Mouse (Mus musculus): ENCODE results near the gene Rasd2. TPM values are rescaled to one million over a fixed set of nuclear protein-coding genes. Genes with fewer than 3 reads are reported as not detected.
A peak's percentile ranks its signal among the peaks of the same experiment; 100 is the strongest.

Gene Rasd2
- polyA plus RNA-seq, 1 experiment from 2014 or later = 0.14 TPM

DNA sequence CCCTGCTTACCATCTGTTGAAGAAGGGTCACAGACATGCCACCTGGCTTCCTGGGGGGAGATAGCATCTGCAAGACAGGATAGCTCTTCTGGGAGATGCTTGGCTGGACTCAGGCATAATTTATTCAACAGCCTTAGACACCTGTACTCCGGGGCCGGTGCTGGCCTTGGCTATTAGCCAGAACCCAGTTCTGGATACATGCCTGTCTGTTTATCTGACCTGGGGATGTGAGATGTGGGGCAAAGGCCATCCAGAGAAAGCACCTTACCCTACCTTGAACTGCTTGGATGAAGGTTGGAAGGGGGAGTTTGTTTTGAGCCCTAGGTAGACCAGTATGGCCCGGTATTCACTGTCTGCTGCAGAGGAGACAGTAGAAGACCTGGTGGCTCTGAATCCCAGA, 10.8 kb upstream of the Rasd2 start:
- H3K9me3 ChIP-seq = no peaks in the 10 kb centered on the region
- no peak overlapping the region for H3K4me3 ChIP-seq (replicated peaks)
- H3K9ac ChIP-seq (replicated peaks) = no peak overlapping the region
- no peak overlapping the region for H3K4me2 ChIP-seq
- ATAC-seq (ENCODE audit: insufficient number of reproducible peaks, insufficient read depth, low FRiP score, low TSS enrichment, low read depth) = no peak
- no peaks in the 10 kb centered on the region for H3K36me3 ChIP-seq
- 83% methylated on average over 3 of the region's 3 CpGs for WGBS
- H3K27me3 ChIP-seq = no peaks in the 10 kb centered on the region
- H3K27ac ChIP-seq = no peak overlapping the region
- no peaks in the 10 kb centered on the region for H3K4me1 ChIP-seq (replicated peaks)

DNA sequence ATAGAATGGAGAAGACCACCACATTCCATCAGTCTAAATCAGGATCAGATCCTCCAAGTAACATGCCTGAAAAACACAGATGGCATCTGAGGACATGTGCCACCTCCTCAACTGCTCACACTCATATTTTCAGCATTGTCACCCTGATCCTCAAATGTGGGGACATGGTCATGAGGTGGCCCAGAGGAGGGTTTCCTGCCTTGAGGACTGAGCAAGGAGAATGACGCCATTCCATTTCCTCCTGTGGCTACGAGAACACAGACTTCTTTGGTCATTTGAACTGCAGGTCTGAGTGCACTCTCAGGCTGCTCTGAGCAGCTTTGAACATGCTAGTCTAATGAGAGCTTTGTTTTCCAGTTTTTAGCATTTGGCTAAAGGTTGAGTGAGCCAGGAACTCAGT, 10.3 kb upstream of the Rasd2 start:
- H3K9ac ChIP-seq (replicated peaks) = no peak overlapping the region
- no peaks in the 10 kb centered on the region for H3K4me1 ChIP-seq (replicated peaks)
- H3K4me2 ChIP-seq = no peak overlapping the region
- H3K4me3 ChIP-seq (replicated peaks) = no peak overlapping the region
- no peak for ATAC-seq (ENCODE audit: insufficient number of reproducible peaks, insufficient read depth, low FRiP score, low TSS enrichment, low read depth)
- no peaks in the 10 kb centered on the region for H3K27me3 ChIP-seq
- 79% methylated on average over 2 of the region's 2 CpGs for WGBS
- H3K9me3 ChIP-seq = no peaks in the 10 kb centered on the region
- H3K36me3 ChIP-seq = no peaks in the 10 kb centered on the region
- H3K27ac ChIP-seq = no peak overlapping the region

DNA sequence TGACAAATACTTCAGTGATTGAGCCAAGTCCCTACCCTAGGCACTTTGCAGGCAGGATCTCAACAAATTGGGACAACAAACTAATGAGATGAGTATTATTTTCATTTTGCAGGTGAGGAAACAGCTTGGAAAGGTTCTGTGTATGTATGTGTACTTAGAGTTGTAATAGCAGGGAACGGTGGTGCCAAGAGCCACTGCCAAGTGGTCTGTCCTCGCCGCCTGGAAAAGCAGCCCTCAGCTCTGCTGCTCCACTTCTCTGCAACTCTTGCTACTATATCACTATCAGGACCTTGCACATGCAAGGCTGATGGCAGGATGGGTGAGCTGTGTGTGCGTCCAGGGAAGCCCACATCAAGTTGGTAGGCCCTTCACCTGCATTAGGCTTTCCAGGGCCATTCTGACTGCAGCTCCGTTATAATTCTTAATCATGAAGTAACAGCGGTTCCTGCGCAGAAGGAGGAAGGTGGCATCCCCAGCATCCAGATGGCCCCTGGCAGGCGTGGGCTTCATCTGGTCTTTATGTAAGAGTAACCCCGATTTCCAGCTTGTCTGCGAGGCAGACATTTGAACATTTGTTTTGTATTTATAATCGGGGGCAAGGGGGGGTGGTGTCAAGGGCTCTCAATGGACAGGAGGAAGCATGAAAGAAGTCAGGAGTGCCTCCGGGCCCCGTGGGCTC, 9.4 kb upstream of the Rasd2 start:
- ATAC-seq (ENCODE audit: insufficient number of reproducible peaks, insufficient read depth, low FRiP score, low TSS enrichment, low read depth) = no peak
- H3K27ac ChIP-seq = no peak overlapping the region
- 85% methylated on average over 13 of the region's 13 CpGs for WGBS
- no peaks in the 10 kb centered on the region for H3K36me3 ChIP-seq
- peaks cover 7% of the 10 kb centered on the region; the same call in 1 of the 2 replicates for H3K27me3 ChIP-seq
- no peaks in the 10 kb centered on the region for H3K4me1 ChIP-seq (replicated peaks)
- no peak overlapping the region for H3K4me2 ChIP-seq
- H3K9ac ChIP-seq (replicated peaks) = no peak overlapping the region
- no peaks in the 10 kb centered on the region for H3K9me3 ChIP-seq
- H3K4me3 ChIP-seq (replicated peaks) = no peak overlapping the region

DNA sequence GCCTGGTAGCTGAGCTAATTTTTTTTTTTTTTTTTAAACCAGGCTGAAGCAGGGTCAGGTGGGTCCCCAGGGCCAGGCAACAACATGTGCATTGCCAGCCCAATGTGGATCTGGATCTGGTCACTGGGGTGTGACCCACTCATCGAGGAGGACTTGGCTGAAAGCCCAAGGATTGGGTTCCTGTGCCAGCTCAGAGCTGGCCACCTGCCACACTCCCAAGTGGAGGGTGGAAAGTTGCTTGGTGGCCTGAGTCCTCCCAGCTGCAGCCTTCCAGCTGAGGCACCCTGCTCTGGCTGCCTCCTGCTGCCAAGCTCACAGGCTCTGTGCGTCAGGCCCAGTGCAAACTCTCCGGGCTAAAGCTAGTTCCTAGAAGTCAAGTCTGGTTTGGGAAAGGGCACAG, 2.3 kb upstream of the Rasd2 start:
- 82% methylated on average over 3 of the region's 3 CpGs for WGBS
- H3K9ac ChIP-seq (replicated peaks) = no peak overlapping the region
- ATAC-seq (ENCODE audit: insufficient number of reproducible peaks, insufficient read depth, low FRiP score, low TSS enrichment, low read depth) = no peak
- no peaks in the 10 kb centered on the region for H3K36me3 ChIP-seq
- H3K4me2 ChIP-seq = no peak overlapping the region
- peaks cover 7% of the 10 kb centered on the region for H3K4me1 ChIP-seq (replicated peaks)
- no peak overlapping the region for H3K4me3 ChIP-seq (replicated peaks)
- no peak overlapping the region for H3K27ac ChIP-seq
- H3K27me3 ChIP-seq = peaks cover 77% of the 10 kb centered on the region
- no peaks in the 10 kb centered on the region for H3K9me3 ChIP-seq

DNA sequence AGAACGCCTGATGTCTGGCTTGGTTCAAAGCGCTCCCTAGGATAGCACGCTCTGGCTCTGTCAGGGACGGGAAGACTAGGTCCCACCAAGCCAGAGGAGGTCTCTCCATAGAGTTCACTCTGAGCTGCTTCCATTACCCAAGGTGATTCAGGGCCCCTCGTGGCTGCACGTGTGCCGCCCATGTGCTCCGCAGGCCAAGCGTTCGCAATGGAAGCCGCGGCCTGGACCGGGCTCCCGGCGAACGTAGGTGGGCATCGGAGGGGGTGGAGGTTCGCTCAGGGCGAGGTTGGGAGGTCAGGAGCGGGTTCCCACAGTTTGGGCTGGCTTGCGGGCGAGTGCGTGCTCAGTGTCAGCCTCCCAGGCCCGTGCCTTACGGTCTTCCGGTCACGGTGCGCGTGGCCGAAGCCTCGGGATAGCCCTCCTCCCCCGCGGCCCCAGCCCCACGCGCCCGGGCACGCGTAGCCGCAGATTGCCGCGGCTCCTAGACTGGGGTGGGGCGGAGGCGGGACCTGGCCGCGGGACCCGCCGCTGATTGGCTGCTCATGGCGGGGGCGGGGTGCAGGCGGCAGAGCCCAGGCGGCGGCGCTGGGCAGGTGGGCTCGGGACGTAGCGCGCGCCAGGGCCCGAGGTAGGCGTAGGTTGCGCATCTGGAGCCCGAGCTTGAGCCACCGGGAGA, 975 bp upstream of the Rasd2 start:
- H3K9me3 ChIP-seq = no peaks in the 10 kb centered on the region
- WGBS = 1% methylated on average over 62 of the region's 63 CpGs
- H3K4me2 ChIP-seq = peak overlapping the region; percentile 91
- H3K27ac ChIP-seq = no peak overlapping the region
- ATAC-seq (ENCODE audit: insufficient number of reproducible peaks, insufficient read depth, low FRiP score, low TSS enrichment, low read depth) = peak; percentile 92
- peaks cover 7% of the 10 kb centered on the region for H3K4me1 ChIP-seq (replicated peaks)
- H3K36me3 ChIP-seq = no peaks in the 10 kb centered on the region
- peaks cover 90% of the 10 kb centered on the region for H3K27me3 ChIP-seq
- H3K9ac ChIP-seq (replicated peaks) = peak overlapping the region; percentile 45
- H3K4me3 ChIP-seq (replicated peaks) = peak overlapping the region; percentile 50

DNA sequence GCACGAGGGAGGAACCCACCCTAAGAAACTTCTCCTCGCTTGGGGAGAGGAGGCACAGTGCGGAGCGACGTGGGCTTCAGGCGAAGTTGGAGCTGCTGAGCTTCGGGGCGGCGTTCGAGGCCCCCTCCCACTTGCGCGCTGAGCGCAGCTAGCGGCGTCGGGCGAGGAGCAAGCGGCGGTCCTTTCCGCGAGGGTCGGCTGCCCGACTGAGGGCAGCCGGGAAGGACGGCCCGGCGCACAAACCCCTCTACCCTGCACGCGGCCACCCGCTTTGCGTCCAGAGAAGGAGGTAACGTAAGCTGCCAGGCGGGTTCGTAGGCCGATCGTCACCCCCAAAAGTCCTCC, 465 bp upstream of the Rasd2 start:
- ATAC-seq (ENCODE audit: insufficient number of reproducible peaks, insufficient read depth, low FRiP score, low TSS enrichment, low read depth) = no peak; the same call in 1 of the 2 replicates
- peak overlapping the region; percentile 50 for H3K4me3 ChIP-seq (replicated peaks)
- H3K36me3 ChIP-seq = no peaks in the 10 kb centered on the region
- peaks cover 92% of the 10 kb centered on the region for H3K27me3 ChIP-seq
- peak overlapping the region; percentile 45 for H3K9ac ChIP-seq (replicated peaks)
- peak overlapping the region; percentile 91 for H3K4me2 ChIP-seq
- H3K9me3 ChIP-seq = no peaks in the 10 kb centered on the region
- WGBS = 2% methylated on average over 35 of the region's 36 CpGs
- H3K27ac ChIP-seq = no peak overlapping the region
- peaks cover 7% of the 10 kb centered on the region for H3K4me1 ChIP-seq (replicated peaks)

DNA sequence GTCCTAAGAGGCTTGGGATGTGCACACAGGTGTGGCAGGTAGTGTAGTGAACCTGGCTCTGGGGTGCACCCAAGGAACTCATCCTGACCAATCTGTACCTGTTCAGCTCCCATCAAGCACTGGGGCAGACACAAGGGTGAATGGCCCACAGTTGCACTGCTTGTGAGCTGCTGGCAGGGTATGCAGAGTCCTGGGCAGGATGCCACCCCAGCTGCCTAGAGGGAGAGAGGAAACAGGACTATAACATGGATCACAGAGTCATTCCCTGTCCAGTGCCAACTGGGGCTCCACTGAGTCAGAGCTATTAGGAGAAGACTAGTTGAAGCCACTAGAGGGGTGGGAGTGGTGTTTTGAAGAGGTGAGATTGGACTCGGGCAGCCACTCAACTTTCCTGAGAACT, 1.3 kb downstream of the Rasd2 start:
- Histone ChIP-seq H3K4me3 (replicated peaks) (no peak overlapping the region), H3K27ac (no peak overlapping the region), H3K4me1 (replicated peaks) (peaks cover 7% of the 10 kb centered on the region), H3K4me2 (no peak overlapping the region), H3K9me3 (no peaks in the 10 kb centered on the region), H3K36me3 (no peaks in the 10 kb centered on the region), H3K27me3 (peaks cover 77% of the 10 kb centered on the region), H3K9ac (replicated peaks) (no peak overlapping the region)
- no peak for ATAC-seq (ENCODE audit: insufficient number of reproducible peaks, insufficient read depth, low FRiP score, low TSS enrichment, low read depth)
- WGBS = 61% methylated on average over 1 of the region's 1 CpGs

DNA sequence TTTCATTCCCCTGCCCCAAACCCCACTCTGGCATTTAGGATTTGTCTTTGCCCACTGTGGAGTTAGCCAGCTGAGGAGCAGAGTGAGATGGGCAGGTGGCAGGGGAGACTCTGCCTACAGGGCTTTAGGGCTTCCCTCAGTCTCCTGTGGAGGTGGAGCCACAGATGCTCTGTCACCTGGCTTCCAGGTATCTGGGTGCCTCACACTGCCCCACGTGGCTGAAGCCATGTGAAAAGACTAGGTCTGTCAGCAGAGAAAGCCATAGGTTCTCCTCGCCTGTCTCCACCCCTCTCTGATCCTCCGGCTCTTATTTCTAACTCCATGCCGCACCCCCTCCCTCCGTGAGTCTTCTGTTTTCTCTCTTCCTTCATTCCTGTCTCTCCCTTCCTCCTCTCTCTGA, 2.2 kb downstream of the Rasd2 start:
- no peak for ATAC-seq (ENCODE audit: insufficient number of reproducible peaks, insufficient read depth, low FRiP score, low TSS enrichment, low read depth)
- Histone ChIP-seq H3K4me3 (replicated peaks) (no peak overlapping the region), H3K27me3 (peaks cover 69% of the 10 kb centered on the region)

DNA sequence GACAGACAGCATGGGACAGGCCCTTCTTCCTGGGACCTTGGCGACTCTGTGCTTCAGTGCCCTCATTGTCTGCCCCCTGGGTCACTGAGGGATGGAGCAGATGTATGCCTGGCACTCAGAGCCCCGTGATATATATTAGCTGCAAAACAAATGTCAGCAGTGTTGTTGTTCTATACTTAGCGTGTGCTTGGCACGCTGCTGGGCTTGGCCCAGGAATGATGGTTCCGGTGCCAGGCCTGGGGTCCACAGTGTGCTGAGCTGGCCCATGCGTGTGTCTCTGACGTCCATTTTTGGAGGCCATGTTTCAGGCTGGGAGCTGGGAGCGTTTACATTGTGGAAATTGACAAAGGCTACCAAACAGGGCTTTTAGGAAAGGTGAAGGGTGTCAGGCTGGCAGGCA, 3.1 kb downstream of the Rasd2 start:
- Histone ChIP-seq H3K4me2 (no peak overlapping the region), H3K9ac (replicated peaks) (no peak overlapping the region), H3K36me3 (no peaks in the 10 kb centered on the region), H3K4me3 (replicated peaks) (no peak overlapping the region), H3K27me3 (peaks cover 60% of the 10 kb centered on the region), H3K27ac (no peak overlapping the region), H3K9me3 (no peaks in the 10 kb centered on the region), H3K4me1 (replicated peaks) (peaks cover 7% of the 10 kb centered on the region)
- WGBS = 86% methylated on average over 8 of the region's 8 CpGs
- no peak for ATAC-seq (ENCODE audit: insufficient number of reproducible peaks, insufficient read depth, low FRiP score, low TSS enrichment, low read depth)

More for the DNA sequence above, 2.2 kb downstream of the Rasd2 start:
- 20% methylated on average over 5 of the region's 5 CpGs for WGBS
- peaks cover 7% of the 10 kb centered on the region for H3K4me1 ChIP-seq (replicated peaks)
- no peak overlapping the region for H3K4me2 ChIP-seq
- no peaks in the 10 kb centered on the region for H3K36me3 ChIP-seq
- H3K27ac ChIP-seq = no peak overlapping the region
- no peaks in the 10 kb centered on the region for H3K9me3 ChIP-seq
- no peak overlapping the region for H3K9ac ChIP-seq (replicated peaks)

DNA sequence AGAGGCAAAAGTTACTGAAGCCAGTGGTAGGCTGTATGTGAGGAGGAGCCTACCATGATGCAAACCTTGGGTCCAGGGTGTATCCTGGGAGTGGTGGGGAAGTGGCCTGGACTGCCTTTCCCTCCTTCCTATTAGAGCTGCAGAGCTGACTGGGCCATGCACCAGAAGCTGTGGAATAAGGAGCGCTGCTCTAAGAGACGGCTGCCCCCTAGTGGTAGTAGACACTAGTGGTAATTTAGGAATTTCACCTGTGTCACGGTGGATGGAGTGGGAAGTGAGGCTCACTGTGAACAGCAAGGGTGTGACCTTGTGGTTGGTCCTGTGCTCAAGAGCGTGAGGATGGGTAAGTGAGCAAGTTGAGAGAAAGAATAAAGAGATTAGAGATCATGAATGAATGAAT, 4.2 kb downstream of the Rasd2 start:
- H3K4me3 ChIP-seq (replicated peaks) = no peak overlapping the region
- no peak overlapping the region for H3K9ac ChIP-seq (replicated peaks)
- peaks cover 49% of the 10 kb centered on the region for H3K27me3 ChIP-seq
- no peaks in the 10 kb centered on the region for H3K36me3 ChIP-seq
- peaks cover 7% of the 10 kb centered on the region; the same call in 1 of the 2 replicates for H3K4me1 ChIP-seq (replicated peaks)
- no peaks in the 10 kb centered on the region for H3K9me3 ChIP-seq
- 14% methylated on average over 4 of the region's 4 CpGs for WGBS
- H3K4me2 ChIP-seq = no peak overlapping the region
- no peak for ATAC-seq (ENCODE audit: insufficient number of reproducible peaks, insufficient read depth, low FRiP score, low TSS enrichment, low read depth)
- no peak overlapping the region for H3K27ac ChIP-seq

DNA sequence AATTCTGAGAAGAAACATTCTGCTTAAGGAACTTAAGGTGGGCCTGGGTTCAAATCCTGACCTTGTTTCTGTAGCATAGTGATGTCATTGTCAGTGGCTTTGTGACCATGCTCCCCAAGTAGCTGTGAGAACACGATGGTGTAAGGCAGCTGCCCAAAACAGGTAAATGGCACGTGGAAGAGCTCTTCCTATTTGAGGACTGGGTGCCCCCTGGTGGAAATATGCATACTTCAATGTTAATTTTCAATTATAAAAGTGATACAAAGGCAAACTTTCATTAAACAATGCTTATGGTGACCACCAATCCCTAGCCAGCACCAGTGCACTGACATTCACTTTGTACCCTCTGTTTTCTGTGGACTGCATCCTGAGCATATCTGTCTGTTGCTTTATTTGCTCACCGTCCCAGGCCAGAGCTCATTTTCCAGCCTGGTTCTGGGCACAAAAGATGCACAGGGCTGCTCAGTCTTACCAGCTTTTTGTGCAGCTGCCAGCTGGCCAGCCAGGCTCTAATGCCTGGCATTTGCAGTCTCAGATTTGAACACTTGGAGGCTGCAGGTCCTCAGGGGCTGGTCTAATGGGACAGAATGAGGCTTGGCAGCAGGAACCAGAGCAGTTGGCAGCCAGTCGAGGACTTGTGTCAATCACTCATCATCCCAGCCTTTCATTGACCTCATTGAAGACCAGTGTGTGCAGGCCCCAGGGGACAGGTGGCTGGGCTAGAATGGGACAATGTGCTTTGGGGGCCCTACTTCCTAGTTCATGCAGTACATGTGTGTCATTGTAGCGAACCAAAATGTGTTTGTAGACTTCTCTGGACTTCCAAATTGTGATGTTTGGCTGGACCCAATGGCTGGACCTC, 6.4 kb downstream of the Rasd2 start:
- H3K4me1 ChIP-seq (replicated peaks) = no peaks in the 10 kb centered on the region
- no peak for ATAC-seq (ENCODE audit: insufficient number of reproducible peaks, insufficient read depth, low FRiP score, low TSS enrichment, low read depth)
- H3K9me3 ChIP-seq = no peaks in the 10 kb centered on the region
- H3K9ac ChIP-seq (replicated peaks) = no peak overlapping the region
- no peak overlapping the region for H3K4me3 ChIP-seq (replicated peaks)
- H3K36me3 ChIP-seq = no peaks in the 10 kb centered on the region
- H3K4me2 ChIP-seq = no peak overlapping the region
- H3K27ac ChIP-seq = no peak overlapping the region
- peaks cover 28% of the 10 kb centered on the region for H3K27me3 ChIP-seq
- WGBS = 70% methylated on average over 5 of the region's 5 CpGs
